Mouse (Mus musculus) right cerebral cortex, postnatal 10 days (tissue): Measurements from ENCODE around the gene Pkp2.
"Not testable (repeated sequence)": the region's sequence is repeated elsewhere in the genome, so short reads cannot be mapped to it uniquely, and the experiment has no call there.

ENCODE experiments used
- DNase-seq, 2 experiments: peaks; one replicate each; pipeline ENCODE4 v3.0.0; 2021; ENCODE audit warnings: low spot score in 2 of 2

The Pkp2 gene

GRCm38 (mm10) chr16:16213079-16213760 lies at the start of gene Pkp2:
Gene Pkp2, plus strand, starts transcription at chr16:16213318.
- peak; percentile 42 to 52 for DNase-seq

- DNase-seq, result no peak
These were observed 15.7 kb upstream of the Pkp2 start for GRCm38 (mm10) chr16:16197374-16197773.

- DNase-seq, result peak; percentile 37 to 58
These were observed 11.1 kb upstream of the Pkp2 start for GRCm38 (mm10) chr16:16201991-16202390.

- DNase-seq, result no peak
These were observed 8.5 kb upstream of the Pkp2 start for GRCm38 (mm10) chr16:16204648-16205047.

GRCm38 (mm10) chr16:16212723-16213078 lies 417 bp upstream of the Pkp2 start:
- DNase-seq, result no peak

GRCm38 (mm10) chr16:16213761-16214305 lies 715 bp downstream of the Pkp2 start:
- DNase-seq, result no peak

- DNase-seq, result no peak
These were observed 2.7 kb downstream of the Pkp2 start for GRCm38 (mm10) chr16:16215645-16216387.

- no peak for DNase-seq
These were observed 3.8 kb downstream of the Pkp2 start for GRCm38 (mm10) chr16:16216934-16217333.

GRCm38 (mm10) chr16:16219835-16220234 lies 6.7 kb downstream of the Pkp2 start:
- no peak for DNase-seq

- no peak for DNase-seq
These were observed 9.5 kb downstream of the Pkp2 start for GRCm38 (mm10) chr16:16222651-16223050.

- DNase-seq, result no peak
These were observed 11.4 kb downstream of the Pkp2 start for GRCm38 (mm10) chr16:16224506-16224924.

- DNase-seq, result peak; percentile 48 to 53
These were observed 12.7 kb downstream of the Pkp2 start for GRCm38 (mm10) chr16:16225828-16226227.

GRCm38 (mm10) chr16:16230439-16230838 lies 17.3 kb downstream of the Pkp2 start:
- DNase-seq, result no peak

- DNase-seq, result no peak
These were observed 20.8 kb downstream of the Pkp2 start for GRCm38 (mm10) chr16:16233919-16234318.

- DNase-seq, result not testable (repeated sequence)
These were observed 23.6 kb downstream of the Pkp2 start for GRCm38 (mm10) chr16:16236681-16237080.

- no peak for DNase-seq
These were observed 25.2 kb downstream of the Pkp2 start for GRCm38 (mm10) chr16:16238356-16238755.

- no peak for DNase-seq
These were observed 31.6 kb downstream of the Pkp2 start for GRCm38 (mm10) chr16:16244711-16245110.

GRCm38 (mm10) chr16:16250470-16250869 lies 37.4 kb downstream of the Pkp2 start:
- no peak for DNase-seq

GRCm38 (mm10) chr16:16253326-16254074 lies 40.4 kb downstream of the Pkp2 start:
- peak; percentile 28 for DNase-seq

GRCm38 (mm10) chr16:16255217-16255616 lies 42.1 kb downstream of the Pkp2 start:
- DNase-seq, result no peak

GRCm38 (mm10) chr16:16255874-16256273 lies 42.8 kb downstream of the Pkp2 start:
- no peak for DNase-seq

- DNase-seq, result no peak
These were observed 43.6 kb downstream of the Pkp2 start for GRCm38 (mm10) chr16:16256672-16257071.
